Mouse (Mus musculus): Measurements from ENCODE around the gene D17Wsu92e.

DNA sequence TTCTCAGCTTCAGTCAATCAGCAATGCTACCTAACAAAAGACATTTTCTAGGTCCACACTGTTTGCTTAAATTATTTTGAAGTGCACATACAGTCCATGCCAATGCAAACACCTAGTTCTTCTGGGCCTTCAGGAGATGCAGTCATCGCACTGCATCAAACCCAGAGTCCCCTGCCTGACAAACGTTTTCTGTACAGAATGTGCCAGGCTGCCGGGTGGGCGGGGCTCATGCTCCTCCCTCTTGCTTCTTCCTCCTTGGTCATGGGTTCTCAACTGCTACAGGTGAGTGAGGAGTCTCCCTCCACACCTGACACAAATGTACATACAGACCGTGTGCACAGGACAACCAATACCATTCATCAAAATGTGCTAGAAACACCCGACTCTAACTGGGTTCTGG, 60.3 kb downstream of the D17Wsu92e start:
- TF ChIP-seq CTCF (IDR thresholded peaks at IDR 0.05; ENCODE audit: borderline replicate concordance, insufficient read depth, low read length): no peak
- no peak for TF ChIP-seq POLR2A (IDR thresholded peaks at IDR 0.05; ENCODE audit: low read depth, low read length)
